Mouse (Mus musculus) G1E (cell line): ENCODE data around the gene Tnk2. TPM values are rescaled to one million over a fixed set of nuclear protein-coding genes. Genes with fewer than 3 reads are reported as not detected.

Source experiments
- ATAC-seq: 2 replicates; pipeline ENCODE4 v1.8.0; 2016; ENCODE audit warnings: mild to moderate bottlenecking; ENCODE audit not compliant: insufficient number of reproducible peaks, poor library complexity, low FRiP score, severe bottlenecking; ENCODE audit errors: extremely low read depth
- DNase-seq: peaks from one replicate; pipeline ENCODE4 v3.0.0; 2012; ENCODE audit warnings: low spot score
- H3K27me3 ChIP-seq: 2 replicates; pipeline ENCODE4 v1.6.1; 2012; ENCODE audit warnings: mild to moderate bottlenecking, low read length, inconsistent platforms; ENCODE audit not compliant: insufficient read depth
- H3K36me3 ChIP-seq: replicated peaks from 2 replicates; pipeline ENCODE3; 2012; ENCODE audit warnings: mild to moderate bottlenecking, inconsistent platforms
- H3K4me1 ChIP-seq: 2 replicates; pipeline ENCODE4 v1.6.1; 2012; ENCODE audit warnings: low read depth, low read length, inconsistent platforms, mixed read lengths; ENCODE audit not compliant: insufficient read depth
- H3K4me3 ChIP-seq: 2 replicates; pipeline ENCODE4 v1.5.1; 2012; ENCODE audit warnings: low read depth, mild to moderate bottlenecking, inconsistent platforms, low read length, moderate library complexity, mixed read lengths
- H3K9me3 ChIP-seq: replicated peaks from 2 replicates; pipeline ENCODE4 v1.6.1; 2012; ENCODE audit warnings: inconsistent platforms
- CTCF ChIP-seq: IDR thresholded peaks from 2 replicates; pipeline ENCODE4 v1.5.1; 2012; ENCODE audit warnings: low read depth, low read length, inconsistent platforms, mixed read lengths
- GATA1 ChIP-seq: IDR thresholded peaks from 2 replicates; pipeline ENCODE4 v1.6.1; 2012; ENCODE audit warnings: borderline replicate concordance, low read length, inconsistent platforms, mixed read lengths
- GATA2 ChIP-seq: IDR thresholded peaks from 2 replicates; pipeline ENCODE4 v1.6.1; 2012; ENCODE audit warnings: low read depth, low read length, inconsistent platforms, borderline replicate concordance
- POLR2AphosphoS5 ChIP-seq: IDR thresholded peaks from 2 replicates; pipeline ENCODE4 v1.6.1; 2012; ENCODE audit warnings: low read depth, low read length, inconsistent platforms; ENCODE audit not compliant: insufficient replicate concordance
- TAL1 ChIP-seq: conservative IDR thresholded peaks from 2 replicates; pipeline ENCODE4 v1.6.1; 2012; ENCODE audit warnings: low read depth, low read length, inconsistent platforms, mixed read lengths
- polyA plus RNA-seq: library from polyadenylated mRNA; stranded (reverse); fragments of >175 nt; gene quantifications from 2 replicates; pipeline ENCODE4 v1.2.3, GENCODE M21; 2012
- total RNA-seq, 2 experiments: library from RNA; stranded (forward) in 1 of 2; stranded (reverse) in 1 of 2; fragments of 200-1000 nt in 1 of 2; fragments of >200 nt in 1 of 2; fragmentation: Nextera tagmentation in 1 of 2; gene quantifications; 2 replicates each; pipeline ENCODE4 v1.2.3; 2014 to 2017

The Tnk2 gene
- total and polyA plus RNA-seq, 3 experiments = 13.4 to 197 (median 31.5) TPM

- Histone ChIP-seq H3K4me3 (no peak overlapping the region), H3K4me1 (peaks cover 51% of the 10 kb centered on the region), H3K36me3 (peaks cover 8% of the 10 kb centered on the region), H3K27me3 (peaks cover 8% of the 10 kb centered on the region), H3K9me3 (no peaks in the 10 kb centered on the region)
- DNase-seq = no peak
- TF ChIP-seq GATA1 (no peak), TAL1 (no peak), GATA2 (no peak), CTCF (no peak), POLR2AphosphoS5 (no peak)
- ATAC-seq = no peak
These were observed 2.0 kb upstream of the Tnk2 start for GRCm38 (mm10) chr16:32641440-32642219.

- Histone ChIP-seq H3K4me3 (no peak overlapping the region), H3K27me3 (peaks cover 7% of the 10 kb centered on the region), H3K36me3 (peaks cover 8% of the 10 kb centered on the region), H3K4me1 (peaks cover 49% of the 10 kb centered on the region), H3K9me3 (no peaks in the 10 kb centered on the region)
- ATAC-seq = no peak
- no peak for TF ChIP-seq GATA1
- no peak for TF ChIP-seq CTCF
- no peak for TF ChIP-seq TAL1
- TF ChIP-seq GATA2 = no peak
- no peak for DNase-seq
These were observed 1.4 kb upstream of the Tnk2 start for GRCm38 (mm10) chr16:32642280-32642679.

GRCm38 (mm10) chr16:32644069-32644800 lies 561 bp downstream of the Tnk2 start:
- ATAC-seq = no peak
- Histone ChIP-seq H3K36me3 (peaks cover 21% of the 10 kb centered on the region), H3K4me1 (peaks cover 48% of the 10 kb centered on the region), H3K27me3 (peaks cover 2% of the 10 kb centered on the region; the same call in 1 of the 2 replicates), H3K9me3 (no peaks in the 10 kb centered on the region), H3K4me3 (peak overlapping the region; percentile 81)
- TF ChIP-seq GATA1 (no peak), POLR2AphosphoS5 (no peak), TAL1 (no peak), GATA2 (no peak), CTCF (no peak)
- DNase-seq = no peak

- Histone ChIP-seq H3K9me3 (no peaks in the 10 kb centered on the region), H3K27me3 (peaks cover 2% of the 10 kb centered on the region; the same call in 1 of the 2 replicates), H3K4me1 (peaks cover 48% of the 10 kb centered on the region), H3K36me3 (peaks cover 25% of the 10 kb centered on the region), H3K4me3 (peak overlapping the region; percentile 81)
- no peak for TF ChIP-seq GATA1
- no peak for TF ChIP-seq TAL1
- TF ChIP-seq GATA2 = no peak
- TF ChIP-seq POLR2AphosphoS5 = no peak
- TF ChIP-seq CTCF = no peak
- ATAC-seq (no peak), DNase-seq (no peak)
These were observed 1.1 kb downstream of the Tnk2 start for GRCm38 (mm10) chr16:32644801-32645170.

- Histone ChIP-seq H3K4me3 (peak overlapping the region; percentile 81), H3K9me3 (no peaks in the 10 kb centered on the region), H3K27me3 (peaks cover 2% of the 10 kb centered on the region; the same call in 1 of the 2 replicates), H3K4me1 (peaks cover 45% of the 10 kb centered on the region), H3K36me3 (peaks cover 25% of the 10 kb centered on the region)
- ATAC-seq (peak; percentile 75), DNase-seq (no peak)
- TF ChIP-seq CTCF = peak; percentile 25; the same call in 1 of the 2 replicates
- no peak for TF ChIP-seq POLR2AphosphoS5
- TF ChIP-seq GATA2 = no peak
- no peak for TF ChIP-seq GATA1
- TF ChIP-seq TAL1 = no peak
These were observed 1.8 kb downstream of the Tnk2 start for GRCm38 (mm10) chr16:32645361-32645914.

GRCm38 (mm10) chr16:32646014-32646413 lies 2.3 kb downstream of the Tnk2 start:
- H3K4me1 ChIP-seq = peaks cover 49% of the 10 kb centered on the region
- peaks cover 2% of the 10 kb centered on the region; the same call in 1 of the 2 replicates for H3K27me3 ChIP-seq
- H3K4me3 ChIP-seq = peak overlapping the region; percentile 81; the same call in 1 of the 2 replicates
- H3K9me3 ChIP-seq = no peaks in the 10 kb centered on the region
- DNase-seq = no peak
- peaks cover 29% of the 10 kb centered on the region for H3K36me3 ChIP-seq
- ATAC-seq = no peak
- no peak for TF ChIP-seq GATA2
- TF ChIP-seq CTCF = no peak
- no peak for TF ChIP-seq GATA1
- TF ChIP-seq POLR2AphosphoS5 = no peak
- TF ChIP-seq TAL1 = no peak
